Mouse (Mus musculus) forebrain, postnatal 0 days (tissue): ENCODE results near the gene Rbms3. TPM values are rescaled to one million over a fixed set of nuclear protein-coding genes. Genes with fewer than 3 reads are reported as not detected.

Source experiments
- ATAC-seq: fragments of 200-750 bp; cut with Nextera tagmentation; 2 replicates; pipeline ENCODE4 v1.8.0; 2017; ENCODE audit warnings: mild to moderate bottlenecking, moderate library complexity
- DNase-seq: peaks from one replicate; pipeline ENCODE4 v3.0.0-alpha.2; 2015
- H3K27ac ChIP-seq: fragments of 300-500 bp; sonication (generic); 2 replicates; pipeline ENCODE4 v1.5.1; 2014; ENCODE audit warnings: low read depth, mild to moderate bottlenecking, antibody characterized with exemption, low read length, moderate library complexity, mixed read lengths
- H3K27me3 ChIP-seq: fragments of 300-500 bp; sonication (generic); 2 replicates; pipeline ENCODE4 v1.6.1; 2014; ENCODE audit warnings: mild to moderate bottlenecking, low read length, mixed read lengths; ENCODE audit not compliant: insufficient read depth
- H3K36me3 ChIP-seq: fragments of 300-500 bp; sonication (generic); 2 replicates; pipeline ENCODE4 v1.6.1; 2014; ENCODE audit warnings: mild to moderate bottlenecking, moderate library complexity; ENCODE audit not compliant: insufficient read depth
- H3K4me1 ChIP-seq: fragments of 300-500 bp; sonication (generic); 2 replicates; pipeline ENCODE4 v1.6.1; 2014; ENCODE audit warnings: antibody characterized with exemption; ENCODE audit not compliant: insufficient read depth
- H3K4me2 ChIP-seq: fragments of 300-500 bp; sonication (generic); 2 replicates; pipeline ENCODE4 v1.6.1; 2014; ENCODE audit warnings: low read depth, mild to moderate bottlenecking, moderate library complexity
- H3K4me3 ChIP-seq: fragments of 300-500 bp; sonication (generic); 2 replicates; pipeline ENCODE4 v1.5.1; 2014; ENCODE audit warnings: low read depth, low read length, mixed read lengths
- H3K9ac ChIP-seq: fragments of 300-500 bp; sonication (generic); 2 replicates; pipeline ENCODE4 v1.6.1; 2014; ENCODE audit warnings: mild to moderate bottlenecking
- H3K9me3 ChIP-seq: fragments of 300-500 bp; sonication (generic); 2 replicates; pipeline ENCODE4 v1.6.1; 2016; ENCODE audit warnings: low read length
- CTCF ChIP-seq: sonication (generic); IDR thresholded peaks from 2 replicates; pipeline ENCODE4 v1.5.1; 2016; ENCODE audit warnings: antibody characterized with exemption, control low read depth, low read depth
- WGBS: fragments of 180-500 bp; shearing (Covaris S2); extraction: QIAGEN DNeasy Blood & Tissue Kit; methylation state at CpG from one replicate; pipeline ENCODE4 v1.1.7; 2014; 5-methylcytosine and 5-hydroxymethylcytosine counted together
- polyA plus RNA-seq: library from polyadenylated mRNA; unstranded; fragments of >200 nt; fragmentation: Nextera tagmentation; extraction: Ambion mirVana; gene quantifications from 2 replicates; pipeline ENCODE4 v1.2.1, GENCODE M21; 2015
- total RNA-seq: library from RNA; depleted of rRNA; stranded (reverse); fragments of >200 nt; gene quantifications from 2 replicates; pipeline ENCODE4 v1.2.3, GENCODE M21; 2014

Gene Rbms3
- total and polyA plus RNA-seq, 2 experiments from 2014 or later: 29.9 to 38.8 TPM

DNA sequence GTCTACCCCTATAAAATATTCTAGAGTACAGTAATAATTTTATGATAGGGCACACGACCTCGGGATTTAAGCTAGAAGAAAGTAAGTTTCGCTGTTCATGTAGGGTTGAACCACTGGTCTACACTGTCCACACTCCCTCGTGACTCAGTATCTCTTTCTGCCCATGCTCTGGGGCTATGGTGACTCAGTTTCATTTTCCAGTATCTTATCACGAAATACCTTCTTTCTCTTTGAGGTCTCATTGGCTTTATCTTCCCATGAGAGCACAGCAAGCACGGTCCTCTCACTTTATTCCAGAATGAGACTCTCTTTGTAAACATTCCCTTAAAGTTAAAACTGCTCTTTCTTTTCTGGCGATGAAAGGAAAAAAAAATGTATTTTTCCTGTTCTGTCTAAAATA, 808.1 kb downstream of the Rbms3 start:
- H3K27me3 ChIP-seq: no peaks in the 10 kb centered on the region
- no peak for TF ChIP-seq CTCF
- 91% methylated on average over 7 of the region's 7 CpGs for WGBS

DNA sequence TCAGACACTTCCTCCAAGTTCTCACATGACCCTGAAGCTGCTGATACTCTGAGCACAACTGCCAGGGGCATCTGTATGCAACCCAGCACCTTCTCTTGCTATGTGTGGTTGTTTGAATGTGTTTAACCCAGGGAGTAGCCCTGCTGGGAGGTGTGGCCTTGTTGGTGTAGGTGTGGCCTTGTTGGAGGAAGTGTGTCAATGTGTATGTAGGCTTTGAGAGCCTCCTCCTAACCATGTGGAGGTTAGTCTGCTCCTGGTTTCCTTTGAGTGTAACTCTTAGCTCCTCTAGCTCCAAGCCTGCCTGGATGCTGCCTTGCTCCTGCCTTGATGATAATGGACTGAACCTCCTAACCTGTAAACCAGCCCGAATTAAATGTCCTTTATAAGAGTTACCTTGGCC, 812.5 kb downstream of the Rbms3 start:
- Histone ChIP-seq H3K9ac (no peak overlapping the region), H3K9me3 (no peaks in the 10 kb centered on the region), H3K4me2 (no peak overlapping the region), H3K36me3 (no peaks in the 10 kb centered on the region), H3K27ac (no peak overlapping the region), H3K4me3 (no peak overlapping the region), H3K4me1 (no peaks in the 10 kb centered on the region), H3K27me3 (no peaks in the 10 kb centered on the region; the same call in none of the 2 replicates)
- 88% methylated on average over 1 of the region's 1 CpGs for WGBS
- ATAC-seq: no peak
- DNase-seq: no peak
- no peak for TF ChIP-seq CTCF

More for the DNA sequence above, 808.1 kb downstream of the Rbms3 start:
- ATAC-seq (no peak), DNase-seq (no peak)
- no peak overlapping the region for H3K4me2 ChIP-seq
- H3K4me3 ChIP-seq: no peak overlapping the region
- no peak overlapping the region for H3K27ac ChIP-seq
- no peaks in the 10 kb centered on the region for H3K9me3 ChIP-seq
- no peaks in the 10 kb centered on the region for H3K4me1 ChIP-seq
- no peaks in the 10 kb centered on the region for H3K36me3 ChIP-seq
- H3K9ac ChIP-seq: no peak overlapping the region

DNA sequence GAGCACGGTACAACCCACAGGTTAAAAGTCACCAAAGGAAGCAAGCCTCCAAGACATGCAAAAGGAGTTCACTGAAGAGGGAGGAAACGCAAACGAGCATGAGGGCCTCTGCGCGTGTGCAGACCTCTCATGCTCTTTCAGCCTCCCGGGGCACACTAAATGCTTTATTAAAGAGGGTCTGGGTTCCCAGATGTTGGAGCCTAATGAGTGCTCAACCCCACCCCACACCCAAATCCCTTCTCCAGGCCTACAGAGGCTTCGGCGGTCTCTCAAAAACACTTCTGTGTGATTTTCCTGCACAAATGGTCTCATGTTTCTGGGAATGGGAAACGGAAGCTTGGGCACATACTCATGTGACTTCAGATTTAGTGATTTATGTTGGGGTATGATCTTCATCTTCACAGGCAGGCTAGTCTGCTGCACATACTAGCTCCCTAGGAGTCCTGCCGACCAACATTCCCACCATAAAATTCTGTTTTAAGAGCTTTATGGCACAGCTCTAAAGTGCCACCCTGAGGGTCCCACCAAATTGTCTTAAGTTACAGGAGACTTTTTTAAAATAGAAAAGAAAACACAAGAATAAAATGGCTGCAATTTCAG, 815.1 kb downstream of the Rbms3 start:
- H3K27me3 ChIP-seq: peaks cover 3% of the 10 kb centered on the region

DNA sequence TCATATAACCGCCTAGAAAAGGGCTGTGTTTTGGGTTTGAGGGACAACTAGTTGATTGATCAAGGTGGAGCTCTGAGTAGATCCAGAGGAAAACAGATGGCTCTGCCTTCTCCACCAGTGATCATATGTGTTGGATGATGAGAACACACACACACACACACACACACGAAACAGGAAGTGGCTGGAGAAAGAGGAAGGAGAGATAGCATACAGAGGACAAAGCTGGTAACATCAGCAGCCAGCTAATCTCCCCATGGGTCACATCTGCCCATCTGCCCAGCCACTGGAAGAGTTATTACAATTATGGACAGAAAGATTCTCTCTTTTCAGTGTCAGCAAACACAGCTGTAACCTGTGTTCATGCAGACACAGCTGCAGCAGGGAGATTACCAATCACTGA, 816.3 kb downstream of the Rbms3 start:
- Histone ChIP-seq H3K9ac (no peak overlapping the region), H3K4me1 (peaks cover under 1% of the 10 kb centered on the region; the same call in 1 of the 2 replicates), H3K9me3 (no peaks in the 10 kb centered on the region), H3K4me2 (no peak overlapping the region), H3K27ac (no peak overlapping the region), H3K36me3 (no peaks in the 10 kb centered on the region), H3K4me3 (no peak overlapping the region), H3K27me3 (peaks cover 3% of the 10 kb centered on the region)
- DNase-seq (no peak), ATAC-seq (no peak)
- no peak for TF ChIP-seq CTCF
- 75% methylated on average over 2 of the region's 2 CpGs for WGBS

More for the DNA sequence above, 815.1 kb downstream of the Rbms3 start:
- DNase-seq (no peak), ATAC-seq (no peak)
- Histone ChIP-seq H3K36me3 (no peaks in the 10 kb centered on the region), H3K9me3 (no peaks in the 10 kb centered on the region), H3K4me1 (no peaks in the 10 kb centered on the region), H3K4me3 (no peak overlapping the region), H3K27ac (no peak overlapping the region), H3K4me2 (no peak overlapping the region), H3K9ac (no peak overlapping the region)
- TF ChIP-seq CTCF: no peak
- 59% methylated on average over 10 of the region's 10 CpGs for WGBS

DNA sequence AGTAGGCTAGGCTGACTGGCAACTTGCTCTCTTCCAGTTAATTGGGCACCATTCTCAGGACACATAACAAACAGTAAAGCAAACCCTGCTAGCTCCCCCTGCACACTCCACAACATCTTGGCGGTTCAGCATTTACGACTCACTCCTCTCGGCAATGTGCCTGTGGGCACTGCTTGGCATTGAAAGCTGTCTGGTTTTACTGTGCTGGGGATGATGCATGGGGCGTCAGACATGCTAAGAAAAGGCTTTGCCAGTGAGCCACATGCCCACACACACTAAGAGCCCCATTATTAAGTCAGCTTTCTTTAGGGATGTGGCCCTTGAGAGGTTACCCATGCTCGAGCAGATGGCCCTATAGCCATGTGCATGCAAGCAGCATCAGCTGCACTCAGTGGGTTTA, 820.5 kb downstream of the Rbms3 start:
- no peak for ATAC-seq
- H3K9me3 ChIP-seq: no peaks in the 10 kb centered on the region
- H3K4me1 ChIP-seq: peaks cover 9% of the 10 kb centered on the region
- H3K27ac ChIP-seq: no peak overlapping the region
- H3K9ac ChIP-seq: no peak overlapping the region
- no peak overlapping the region for H3K4me3 ChIP-seq
- peaks cover 14% of the 10 kb centered on the region for H3K27me3 ChIP-seq
- 50% methylated on average over 5 of the region's 5 CpGs for WGBS
- H3K36me3 ChIP-seq: no peaks in the 10 kb centered on the region
- DNase-seq: no peak
- no peak overlapping the region for H3K4me2 ChIP-seq
- no peak for TF ChIP-seq CTCF

DNA sequence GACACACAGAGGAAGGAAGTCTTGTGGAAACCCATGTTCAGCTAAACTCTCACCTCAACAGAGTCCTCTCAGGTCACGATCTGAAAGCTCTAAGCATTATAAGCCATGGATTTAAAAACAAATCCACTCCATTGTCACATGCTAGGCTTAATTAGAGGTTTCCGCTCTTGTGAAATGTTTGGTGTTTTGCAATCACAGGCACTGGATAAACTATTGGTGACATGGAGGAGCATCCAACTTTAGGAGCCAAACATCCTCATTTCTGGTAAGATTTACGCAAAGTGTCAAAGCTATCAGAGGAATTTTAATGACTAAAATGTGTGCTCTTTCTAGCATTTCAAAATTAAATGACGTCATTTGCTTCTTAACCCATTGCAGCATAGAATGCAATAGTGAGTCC, 821.3 kb downstream of the Rbms3 start:
- Histone ChIP-seq H3K4me3 (no peak overlapping the region), H3K36me3 (no peaks in the 10 kb centered on the region), H3K4me2 (no peak overlapping the region), H3K9me3 (no peaks in the 10 kb centered on the region), H3K27ac (no peak overlapping the region), H3K9ac (no peak overlapping the region), H3K4me1 (peaks cover 9% of the 10 kb centered on the region), H3K27me3 (peaks cover 14% of the 10 kb centered on the region)
- DNase-seq (no peak), ATAC-seq (no peak)
- TF ChIP-seq CTCF: no peak
- WGBS: 42% methylated on average over 4 of the region's 4 CpGs

DNA sequence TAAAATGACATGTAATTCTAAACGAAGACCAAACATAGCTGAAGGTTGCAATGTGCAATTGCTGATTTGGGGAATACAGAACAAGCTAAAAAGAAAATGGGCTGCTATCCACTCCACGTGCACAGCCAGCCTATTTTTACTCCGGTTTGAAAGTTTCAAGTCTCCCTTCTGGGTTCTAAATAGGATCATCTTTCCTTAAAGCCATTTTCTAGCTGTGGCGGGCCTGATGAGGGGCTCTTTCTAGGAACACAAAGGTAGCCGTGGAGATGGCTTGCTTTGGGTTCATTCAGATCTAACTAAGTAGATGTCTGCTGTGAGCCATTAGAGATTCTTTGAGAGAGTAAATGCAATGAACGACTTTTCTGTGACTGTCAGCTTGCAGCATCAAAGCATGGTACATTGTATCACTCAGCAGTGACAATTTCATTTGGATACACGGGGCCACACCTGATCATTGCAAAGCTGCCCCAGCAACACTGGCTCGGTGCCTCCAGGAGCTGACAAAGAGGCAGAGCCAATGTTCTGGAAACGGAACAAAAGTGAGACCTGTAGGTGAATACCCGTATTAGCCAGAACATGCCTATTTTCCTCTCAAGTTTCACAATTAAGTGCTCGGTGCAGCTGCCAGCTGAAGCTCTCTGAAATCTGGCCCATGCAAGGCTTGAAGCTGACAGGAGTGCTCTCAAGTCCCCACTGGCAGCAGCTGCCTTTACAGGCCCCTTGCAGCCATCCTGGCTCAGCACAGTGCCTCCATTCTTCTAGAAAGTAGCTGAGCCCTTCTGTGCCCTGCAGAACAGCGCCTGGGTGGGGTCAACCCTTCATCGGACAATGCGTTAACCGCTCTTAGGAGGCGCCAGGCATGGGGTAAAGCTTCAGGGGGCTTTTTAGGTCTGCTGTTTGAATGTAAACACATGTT, 822.3 kb downstream of the Rbms3 start:
- peaks cover 14% of the 10 kb centered on the region for H3K27me3 ChIP-seq
- peak; percentile 90 for ATAC-seq
- no peak overlapping the region for H3K4me3 ChIP-seq
- WGBS: 9% methylated on average over 16 of the region's 16 CpGs
- peak overlapping the region; percentile 54; the same call in 1 of the 2 replicates for H3K27ac ChIP-seq
- H3K4me1 ChIP-seq: peaks cover 14% of the 10 kb centered on the region
- no peaks in the 10 kb centered on the region for H3K9me3 ChIP-seq
- no peaks in the 10 kb centered on the region for H3K36me3 ChIP-seq
- no peak for TF ChIP-seq CTCF
- no peak overlapping the region for H3K4me2 ChIP-seq
- no peak overlapping the region for H3K9ac ChIP-seq
- peak; percentile 51 for DNase-seq
